Mouse (Mus musculus): Measurements from ENCODE around the gene Abcc8. TPM values are rescaled to one million over a fixed set of nuclear protein-coding genes. Genes with fewer than 3 reads are reported as not detected.
A peak's percentile ranks its signal among the peaks of the same experiment; 100 is the strongest.

Gene Abcc8
- polyA plus RNA-seq, 1 experiment, result 57.1 TPM

DNA sequence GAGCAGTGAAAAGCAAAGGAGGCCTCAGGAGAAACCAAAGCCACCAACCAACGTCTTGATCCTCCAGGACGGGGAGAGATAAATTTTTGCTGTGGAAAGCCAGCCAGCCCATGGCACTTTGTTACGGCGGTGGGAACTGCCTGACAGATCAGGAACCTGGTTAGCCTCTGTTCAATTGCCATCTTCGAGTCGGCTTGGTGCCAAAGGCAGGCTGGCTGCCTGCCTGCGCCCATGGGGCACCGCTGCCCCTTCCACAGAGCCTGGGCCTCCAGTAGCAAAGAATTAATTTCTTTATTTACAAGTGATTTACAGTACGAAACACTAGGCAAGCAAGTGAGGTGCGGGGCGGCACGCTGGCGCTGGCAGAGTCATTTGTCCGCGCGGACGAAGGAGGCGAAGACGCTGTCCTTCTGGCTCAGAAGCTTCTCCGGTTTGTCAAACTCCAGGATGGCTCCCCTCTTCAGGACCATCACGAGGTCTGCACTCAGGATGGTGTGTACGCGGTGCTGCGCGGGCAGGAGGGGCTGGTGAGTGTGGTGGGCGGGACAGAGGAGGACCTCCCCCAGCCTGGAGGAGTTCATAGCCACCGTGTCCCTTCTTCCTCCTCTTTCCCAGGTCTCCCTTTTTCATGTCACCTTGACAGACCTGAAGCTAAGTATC lies 75.4 kb downstream of the Abcc8 start:
- DNase-seq, result peak; percentile 73 to 78
- Histone ChIP-seq H3K27me3 (ENCODE audit: control insufficient read depth, insufficient read depth, low read length) (no peaks in the 10 kb centered on the region), H3K27ac (ENCODE audit: insufficient read depth, low read length) (no peak overlapping the region), H3K4me3 (replicated peaks; ENCODE audit: insufficient read depth, low read depth, low read length) (no peak overlapping the region), H3K4me1 (ENCODE audit: control insufficient read depth, insufficient read depth, low read length) (peaks cover 31% of the 10 kb centered on the region)
- TF ChIP-seq POLR2A (IDR thresholded peaks at IDR 0.05; ENCODE audit: borderline replicate concordance, insufficient read depth, low read length) (no peak), CTCF (IDR thresholded peaks at IDR 0.05; ENCODE audit: borderline replicate concordance, insufficient read depth, low read depth, low read length) (no peak)
- WGBS, result 28% methylated on average over 27 of the region's 27 CpGs

DNA sequence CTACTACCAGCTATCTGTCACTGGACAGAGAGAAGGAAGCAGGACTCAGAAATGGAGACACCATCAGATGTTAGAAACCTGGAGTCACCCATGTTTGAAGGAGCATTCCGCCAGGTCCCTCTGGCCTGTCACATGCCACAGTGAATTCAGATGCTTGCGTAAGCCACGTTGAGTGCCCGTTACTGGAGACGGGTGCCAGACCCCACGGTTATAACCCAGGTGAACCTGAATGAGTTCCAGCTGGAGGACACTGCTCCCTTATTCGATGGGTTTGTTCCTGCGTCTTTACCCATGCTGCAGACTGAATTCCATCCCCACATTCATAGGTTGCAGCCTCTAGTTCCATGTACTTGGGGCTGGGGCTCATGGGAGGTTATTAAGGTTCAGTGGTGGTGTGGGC lies 76.1 kb downstream of the Abcc8 start:
- no peaks in the 10 kb centered on the region for H3K27me3 ChIP-seq (ENCODE audit: control insufficient read depth, insufficient read depth, low read length)
- DNase-seq, result peak in 1 of 2 experiments; percentile 33
- H3K4me3 ChIP-seq (replicated peaks; ENCODE audit: insufficient read depth, low read depth, low read length), result no peak overlapping the region
- 59% methylated on average over 8 of the region's 8 CpGs for WGBS
- H3K4me1 ChIP-seq (ENCODE audit: control insufficient read depth, insufficient read depth, low read length), result peaks cover 37% of the 10 kb centered on the region
- no peak for TF ChIP-seq CTCF (IDR thresholded peaks at IDR 0.05; ENCODE audit: borderline replicate concordance, insufficient read depth, low read depth, low read length)
- no peak for TF ChIP-seq POLR2A (IDR thresholded peaks at IDR 0.05; ENCODE audit: borderline replicate concordance, insufficient read depth, low read length)
- no peak overlapping the region for H3K27ac ChIP-seq (ENCODE audit: insufficient read depth, low read length)

DNA sequence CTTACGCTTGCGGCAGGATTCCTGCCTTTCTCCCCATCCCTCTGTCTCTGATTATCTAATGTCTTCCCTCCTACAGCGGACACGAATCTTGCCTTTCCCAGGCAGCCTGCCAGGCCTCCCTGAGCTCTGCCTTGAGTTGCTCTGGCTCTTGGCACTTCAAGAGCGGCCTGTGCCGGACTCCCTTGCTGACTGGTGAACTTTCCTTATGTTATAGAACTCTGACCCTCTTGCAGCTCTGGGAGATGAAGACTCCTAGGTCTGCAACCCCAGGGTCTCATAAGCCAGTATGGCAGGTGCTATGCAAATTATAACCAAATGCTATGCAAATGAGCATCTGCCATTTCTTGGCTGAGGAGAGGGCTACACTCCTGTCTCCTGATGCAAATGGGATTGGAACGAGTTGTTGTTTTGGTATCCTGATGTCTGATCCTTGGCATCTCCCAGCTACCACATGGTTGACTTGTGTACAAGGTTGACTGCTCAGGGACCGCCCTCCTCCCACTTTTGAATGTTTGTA lies 76.7 kb downstream of the Abcc8 start:
- peak; percentile 62 to 67 for DNase-seq
- 17% methylated on average over 8 of the region's 8 CpGs for WGBS
- TF ChIP-seq CTCF (IDR thresholded peaks at IDR 0.05; ENCODE audit: borderline replicate concordance, insufficient read depth, low read depth, low read length) (no peak), POLR2A (IDR thresholded peaks at IDR 0.05; ENCODE audit: borderline replicate concordance, insufficient read depth, low read length) (no peak)
- Histone ChIP-seq H3K27me3 (ENCODE audit: control insufficient read depth, insufficient read depth, low read length) (no peaks in the 10 kb centered on the region), H3K4me1 (ENCODE audit: control insufficient read depth, insufficient read depth, low read length) (peaks cover 41% of the 10 kb centered on the region), H3K27ac (ENCODE audit: insufficient read depth, low read length) (no peak overlapping the region), H3K4me3 (replicated peaks; ENCODE audit: insufficient read depth, low read depth, low read length) (no peak overlapping the region)

GRCm38 (mm10) chr7:46100563-46100962 lies 79.3 kb downstream of the Abcc8 start, which contains the start of gene Kcnj11:
Gene Kcnj11 (minus strand): TSS chr7:46100764.
- peak; percentile 68 for TF ChIP-seq CTCF (IDR thresholded peaks at IDR 0.05; ENCODE audit: borderline replicate concordance, insufficient read depth, low read depth, low read length)
- TF ChIP-seq POLR2A (IDR thresholded peaks at IDR 0.05; ENCODE audit: borderline replicate concordance, insufficient read depth, low read length), result 0 out of 2 replicates have a peak, but pooled peaks have one; percentile 37
- H3K27ac ChIP-seq (ENCODE audit: insufficient read depth, low read length), result peak within 1 kb of the TSS; percentile 84
- H3K4me3 ChIP-seq (replicated peaks; ENCODE audit: insufficient read depth, low read depth, low read length), result peak within 1 kb of the TSS; percentile 91
- peaks cover 58% of the 10 kb centered on the region for H3K4me1 ChIP-seq (ENCODE audit: control insufficient read depth, insufficient read depth, low read length)
- peak; percentile 86 to 91 for DNase-seq
- 2% methylated on average over 34 of the region's 34 CpGs for WGBS
- H3K27me3 ChIP-seq (ENCODE audit: control insufficient read depth, insufficient read depth, low read length), result no peaks in the 10 kb centered on the region

DNA sequence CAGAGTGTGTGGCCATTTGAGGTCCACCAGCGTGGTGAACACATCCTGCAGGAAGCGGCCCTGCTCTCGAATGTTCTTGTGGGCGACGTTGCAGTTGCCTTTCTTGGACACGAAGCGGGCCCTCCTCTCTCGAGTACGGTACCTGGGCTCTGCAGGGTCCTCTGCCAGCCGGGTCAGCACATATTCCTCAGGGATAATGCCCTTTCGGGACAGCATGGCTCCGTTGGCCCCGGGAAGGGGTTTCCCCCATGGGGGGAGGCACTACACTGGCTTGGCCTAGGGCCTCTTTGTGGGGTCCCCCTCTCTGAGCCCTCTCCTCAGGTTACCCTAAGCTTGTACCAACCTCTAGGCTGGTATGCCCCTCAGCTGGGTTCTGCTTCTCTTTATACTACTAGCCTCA lies 80.2 kb downstream of the Abcc8 start:
- 25% methylated on average over 13 of the region's 13 CpGs for WGBS
- Histone ChIP-seq H3K4me1 (ENCODE audit: control insufficient read depth, insufficient read depth, low read length) (peaks cover 50% of the 10 kb centered on the region), H3K27ac (ENCODE audit: insufficient read depth, low read length) (peak overlapping the region; percentile 84), H3K27me3 (ENCODE audit: control insufficient read depth, insufficient read depth, low read length) (no peaks in the 10 kb centered on the region), H3K4me3 (replicated peaks; ENCODE audit: insufficient read depth, low read depth, low read length) (peak overlapping the region; percentile 91)
- DNase-seq, result peak; percentile 42 to 64
- no peak for TF ChIP-seq CTCF (IDR thresholded peaks at IDR 0.05; ENCODE audit: borderline replicate concordance, insufficient read depth, low read depth, low read length)

DNA sequence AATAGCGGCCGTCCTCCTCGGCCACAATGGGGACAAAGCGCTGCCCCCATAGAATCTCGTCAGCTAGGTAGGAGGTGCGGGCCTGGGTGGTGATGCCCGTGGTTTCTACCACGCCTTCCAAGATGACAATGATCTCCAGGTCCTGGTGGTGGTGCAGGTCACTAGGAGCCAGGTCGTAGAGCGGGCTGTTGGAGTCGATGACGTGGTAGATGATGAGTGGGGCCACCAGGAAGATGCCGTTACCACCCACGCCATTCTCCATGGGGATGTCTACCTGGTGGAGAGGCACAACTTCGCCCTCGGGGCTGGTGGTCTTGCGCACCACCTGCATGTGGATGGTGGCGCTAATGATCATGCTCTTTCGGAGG lies 80.9 kb downstream of the Abcc8 start:
- 80% methylated on average over 19 of the region's 19 CpGs for WGBS
- H3K27me3 ChIP-seq (ENCODE audit: control insufficient read depth, insufficient read depth, low read length), result no peaks in the 10 kb centered on the region
- peak overlapping the region; percentile 91 for H3K4me3 ChIP-seq (replicated peaks; ENCODE audit: insufficient read depth, low read depth, low read length)
- TF ChIP-seq CTCF (IDR thresholded peaks at IDR 0.05; ENCODE audit: borderline replicate concordance, insufficient read depth, low read depth, low read length) (no peak), POLR2A (IDR thresholded peaks at IDR 0.05; ENCODE audit: borderline replicate concordance, insufficient read depth, low read length) (no peak)
- DNase-seq, result no peak
- H3K4me1 ChIP-seq (ENCODE audit: control insufficient read depth, insufficient read depth, low read length), result peaks cover 46% of the 10 kb centered on the region
- peak overlapping the region; percentile 84 for H3K27ac ChIP-seq (ENCODE audit: insufficient read depth, low read length)

GRCm38 (mm10) chr7:46098221-46098918 lies 81.5 kb downstream of the Abcc8 start:
- DNase-seq, result peak; percentile 78 to 79
- whole genome bisulfite sequencing, result 33% methylated on average over 19 of the region's 19 CpGs
- peak overlapping the region; percentile 91 for H3K4me3 ChIP-seq (replicated peaks; ENCODE audit: insufficient read depth, low read depth, low read length)
- no peak for TF ChIP-seq POLR2A (IDR thresholded peaks at IDR 0.05; ENCODE audit: borderline replicate concordance, insufficient read depth, low read length)
- no peak for TF ChIP-seq CTCF (IDR thresholded peaks at IDR 0.05; ENCODE audit: borderline replicate concordance, insufficient read depth, low read depth, low read length)
- H3K27ac ChIP-seq (ENCODE audit: insufficient read depth, low read length), result peak overlapping the region; percentile 84
- peaks cover 41% of the 10 kb centered on the region for H3K4me1 ChIP-seq (ENCODE audit: control insufficient read depth, insufficient read depth, low read length)
- no peaks in the 10 kb centered on the region for H3K27me3 ChIP-seq (ENCODE audit: control insufficient read depth, insufficient read depth, low read length)

All from cerebellum, adult 2 months (tissue).